Mouse (Mus musculus) forebrain, embryonic 16.5 days (tissue): ENCODE results near the gene Wdfy3. TPM values are rescaled to one million over a fixed set of nuclear protein-coding genes. Genes with fewer than 3 reads are reported as not detected.
"Not testable (repeated sequence)": the region's sequence is repeated elsewhere in the genome, so short reads cannot be mapped to it uniquely, and the experiment has no call there.

Experiments used
- ATAC-seq: fragments of 200-750 bp; cut with Nextera tagmentation; 2 replicates; pipeline ENCODE4 v1.8.0; 2017; ENCODE audit warnings: mild to moderate bottlenecking, moderate library complexity
- H3K27ac ChIP-seq: fragments of 300-500 bp; sonication (generic); 2 replicates; pipeline ENCODE4 v1.5.1; 2014; ENCODE audit warnings: low read length, control low read depth
- H3K27me3 ChIP-seq: fragments of 300-500 bp; sonication (generic); replicated peaks from 2 replicates; pipeline ENCODE4 v1.6.1; 2014; ENCODE audit warnings: low read length; ENCODE audit not compliant: control insufficient read depth, insufficient read depth
- H3K36me3 ChIP-seq: fragments of 300-500 bp; sonication (generic); 2 replicates; pipeline ENCODE4 v1.6.1; 2014; ENCODE audit not compliant: control insufficient read depth, insufficient read depth
- H3K4me1 ChIP-seq: fragments of 300-500 bp; sonication (generic); replicated peaks from 2 replicates; pipeline ENCODE4 v1.6.1; 2014; ENCODE audit warnings: low read length; ENCODE audit not compliant: control insufficient read depth, insufficient read depth
- H3K4me2 ChIP-seq: fragments of 300-500 bp; sonication (generic); 2 replicates; pipeline ENCODE4 v1.6.1; 2014; ENCODE audit warnings: mild to moderate bottlenecking, low read length, control low read depth
- H3K4me3 ChIP-seq: fragments of 300-500 bp; sonication (generic); replicated peaks from 2 replicates; pipeline ENCODE4 v1.5.1; 2014; ENCODE audit warnings: mild to moderate bottlenecking, low read length, control low read depth
- H3K9ac ChIP-seq: fragments of 300-500 bp; sonication (generic); replicated peaks from 2 replicates; pipeline ENCODE4 v1.6.1; 2014; ENCODE audit warnings: low read depth, low read length, control low read depth
- H3K9me3 ChIP-seq: fragments of 300-500 bp; sonication (generic); 2 replicates; pipeline ENCODE4 v1.6.1; 2016; ENCODE audit warnings: low read length; ENCODE audit not compliant: control insufficient read depth
- WGBS: fragments of 180-500 bp; shearing (Covaris S2); extraction: QIAGEN DNeasy Blood & Tissue Kit; methylation state at CpG from one replicate; pipeline ENCODE4 v1.1.7; 2014; 5-methylcytosine and 5-hydroxymethylcytosine counted together
- polyA plus RNA-seq: library from polyadenylated mRNA; unstranded; fragments of >200 nt; fragmentation: Nextera tagmentation; extraction: Ambion mirVana; gene quantifications from 2 replicates; pipeline ENCODE4 v1.2.1, GENCODE M21; 2015

Wdfy3 gene
- polyA plus RNA-seq, 1 experiment from 2014 or later = 28.0 TPM

- no peak overlapping the region for H3K27ac ChIP-seq
- no peak overlapping the region for H3K4me3 ChIP-seq
- peak; percentile 56 for ATAC-seq
- H3K9ac ChIP-seq = no peak overlapping the region
- H3K36me3 ChIP-seq = no peaks in the 10 kb centered on the region
- 25% methylated on average over 5 of the region's 5 CpGs for WGBS
- H3K4me1 ChIP-seq = peaks cover 3% of the 10 kb centered on the region; the same call in 1 of the 2 replicates
- H3K27me3 ChIP-seq = no peaks in the 10 kb centered on the region
- H3K4me2 ChIP-seq = no peak overlapping the region
- H3K9me3 ChIP-seq = no peaks in the 10 kb centered on the region
These were observed 75.7 kb downstream of the Wdfy3 start for GRCm38 (mm10) chr5:101993996-101994395.

- 0 out of 2 replicates have a peak, but pooled peaks cover 3% of the 10 kb centered on the region for H3K4me1 ChIP-seq
- no peak overlapping the region for H3K27ac ChIP-seq
- ATAC-seq = no peak
- no peak overlapping the region for H3K4me2 ChIP-seq
- no peaks in the 10 kb centered on the region for H3K27me3 ChIP-seq
- H3K9me3 ChIP-seq = no peaks in the 10 kb centered on the region
- 89% methylated on average over 7 of the region's 7 CpGs for WGBS
- H3K9ac ChIP-seq = no peak overlapping the region
- H3K4me3 ChIP-seq = no peak overlapping the region
- H3K36me3 ChIP-seq = no peaks in the 10 kb centered on the region
These were observed 76.6 kb downstream of the Wdfy3 start for GRCm38 (mm10) chr5:101992969-101993670.

- Histone ChIP-seq H3K9me3 (no peaks in the 10 kb centered on the region), H3K4me2 (no peak overlapping the region), H3K27me3 (no peaks in the 10 kb centered on the region), H3K27ac (no peak overlapping the region), H3K4me1 (peaks cover 3% of the 10 kb centered on the region; the same call in 1 of the 2 replicates), H3K9ac (no peak overlapping the region), H3K4me3 (no peak overlapping the region), H3K36me3 (no peaks in the 10 kb centered on the region)
- WGBS = 89% methylated on average over 7 of the region's 7 CpGs
- no peak for ATAC-seq
These were observed 79.3 kb downstream of the Wdfy3 start for GRCm38 (mm10) chr5:101990298-101990845.

- no peaks in the 10 kb centered on the region for H3K27me3 ChIP-seq
- H3K9ac ChIP-seq = no peak overlapping the region
- no peak overlapping the region for H3K4me2 ChIP-seq
- H3K9me3 ChIP-seq = no peaks in the 10 kb centered on the region
- H3K4me3 ChIP-seq = no peak overlapping the region
- ATAC-seq = peak; percentile 36; the same call in 1 of the 2 replicates
- H3K36me3 ChIP-seq = no peaks in the 10 kb centered on the region
- peaks cover 3% of the 10 kb centered on the region; the same call in 1 of the 2 replicates for H3K4me1 ChIP-seq
- 88% methylated on average over 10 of the region's 10 CpGs for WGBS
- H3K27ac ChIP-seq = no peak overlapping the region
These were observed 81.2 kb downstream of the Wdfy3 start for GRCm38 (mm10) chr5:101988476-101988875.

- Histone ChIP-seq H3K36me3 (no peaks in the 10 kb centered on the region), H3K27ac (no peak overlapping the region), H3K9me3 (no peaks in the 10 kb centered on the region), H3K4me1 (peaks cover 4% of the 10 kb centered on the region), H3K4me3 (no peak overlapping the region), H3K9ac (no peak overlapping the region), H3K27me3 (no peaks in the 10 kb centered on the region), H3K4me2 (no peak overlapping the region)
- ATAC-seq = no peak
- WGBS = 68% methylated on average over 3 of the region's 3 CpGs
These were observed 83.0 kb downstream of the Wdfy3 start for GRCm38 (mm10) chr5:101986694-101987093.

GRCm38 (mm10) chr5:101982239-101982638 lies 87.5 kb downstream of the Wdfy3 start:
- no peak overlapping the region for H3K4me2 ChIP-seq
- no peak for ATAC-seq
- H3K4me1 ChIP-seq = peaks cover 4% of the 10 kb centered on the region; the same call in 1 of the 2 replicates
- H3K36me3 ChIP-seq = no peaks in the 10 kb centered on the region; the same call in 1 of the 2 replicates
- no peak overlapping the region for H3K9ac ChIP-seq
- H3K27me3 ChIP-seq = no peaks in the 10 kb centered on the region
- no peak overlapping the region for H3K4me3 ChIP-seq
- no peak overlapping the region for H3K27ac ChIP-seq
- H3K9me3 ChIP-seq = no peaks in the 10 kb centered on the region
- WGBS = 67% methylated on average over 5 of the region's 5 CpGs

GRCm38 (mm10) chr5:101979594-101979993 lies 90.1 kb downstream of the Wdfy3 start:
- H3K4me2 ChIP-seq = no peak overlapping the region
- WGBS = 92% methylated on average over 6 of the region's 6 CpGs

GRCm38 (mm10) chr5:101972594-101972993 lies 97.1 kb downstream of the Wdfy3 start:
- not testable (repeated sequence) for H3K4me3 ChIP-seq, H3K27me3 ChIP-seq, H3K36me3 ChIP-seq, H3K4me2 ChIP-seq, H3K27ac ChIP-seq, H3K9ac ChIP-seq, H3K9me3 ChIP-seq, H3K4me1 ChIP-seq, ATAC-seq
- WGBS = 70% methylated on average over 4 of the region's 4 CpGs

More at GRCm38 (mm10) chr5:101979594-101979993, 90.1 kb downstream of the Wdfy3 start:
- no peak for ATAC-seq
- H3K4me3 ChIP-seq = no peak overlapping the region
- H3K9ac ChIP-seq = no peak overlapping the region
- H3K27ac ChIP-seq = no peak overlapping the region; the same call in 1 of the 2 replicates
- peaks cover 4% of the 10 kb centered on the region; the same call in 1 of the 2 replicates for H3K4me1 ChIP-seq
- H3K9me3 ChIP-seq = no peaks in the 10 kb centered on the region
- H3K36me3 ChIP-seq = no peaks in the 10 kb centered on the region; the same call in 1 of the 2 replicates
- H3K27me3 ChIP-seq = no peaks in the 10 kb centered on the region

GRCm38 (mm10) chr5:101968153-101968851 lies 101.4 kb downstream of the Wdfy3 start:
- H3K4me1 ChIP-seq = peaks cover 15% of the 10 kb centered on the region
- no peaks in the 10 kb centered on the region; the same call in 1 of the 2 replicates for H3K36me3 ChIP-seq
- WGBS = 81% methylated on average over 12 of the region's 12 CpGs
- no peaks in the 10 kb centered on the region for H3K27me3 ChIP-seq
- no peak overlapping the region for H3K4me3 ChIP-seq
- H3K9me3 ChIP-seq = no peaks in the 10 kb centered on the region
- no peak overlapping the region for H3K27ac ChIP-seq
- no peak for ATAC-seq
- no peak overlapping the region for H3K4me2 ChIP-seq
- H3K9ac ChIP-seq = no peak overlapping the region
